Mouse (Mus musculus) forebrain, embryonic 11.5 days (tissue): ENCODE results near the gene Cdh12. TPM values are rescaled to one million over a fixed set of nuclear protein-coding genes. Genes with fewer than 3 reads are reported as not detected.
"Not testable (repeated sequence)": the region's sequence is repeated elsewhere in the genome, so short reads cannot be mapped to it uniquely, and the experiment has no call there.

Experiments used
- ATAC-seq: fragments of 200-750 bp; cut with Nextera tagmentation; replicated peaks from 2 replicates; pipeline ENCODE4 v1.8.0; 2017; ENCODE audit warnings: moderate TSS enrichment; ENCODE audit not compliant: low FRiP score
- DNase-seq: peaks from one replicate; pipeline ENCODE4 v3.0.0-alpha.2; 2017; ENCODE audit warnings: low spot score
- H3K27ac ChIP-seq: fragments of 300-500 bp; sonication (generic); 2 replicates; pipeline ENCODE4 v1.5.1; 2014; ENCODE audit warnings: low read depth, low read length
- H3K27me3 ChIP-seq: fragments of 300-500 bp; sonication (generic); 2 replicates; pipeline ENCODE4 v1.6.1; 2014; ENCODE audit warnings: mild to moderate bottlenecking, low read length, mixed read lengths; ENCODE audit not compliant: control insufficient read depth, insufficient read depth
- H3K36me3 ChIP-seq: fragments of 300-500 bp; sonication (generic); 2 replicates; pipeline ENCODE4 v1.6.1; 2014; ENCODE audit warnings: mild to moderate bottlenecking, low read length, moderate library complexity, mixed read lengths; ENCODE audit not compliant: control insufficient read depth, insufficient read depth
- H3K4me1 ChIP-seq: fragments of 300-500 bp; sonication (generic); replicated peaks from 2 replicates; pipeline ENCODE4 v1.6.1; 2014; ENCODE audit warnings: low read length, mixed read lengths; ENCODE audit not compliant: control insufficient read depth, insufficient read depth
- H3K4me2 ChIP-seq: fragments of 300-500 bp; sonication (generic); 2 replicates; pipeline ENCODE4 v1.6.1; 2014; ENCODE audit warnings: low read depth, mild to moderate bottlenecking, low read length, moderate library complexity, mixed read lengths; ENCODE audit not compliant: severe bottlenecking
- H3K4me3 ChIP-seq: fragments of 300-500 bp; sonication (generic); 2 replicates; pipeline ENCODE4 v1.5.1; 2014; ENCODE audit warnings: low read depth, low read length
- H3K9ac ChIP-seq: fragments of 300-500 bp; sonication (generic); 2 replicates; pipeline ENCODE4 v1.6.1; 2014; ENCODE audit warnings: low read length
- H3K9me3 ChIP-seq: fragments of 300-500 bp; sonication (generic); 2 replicates; pipeline ENCODE4 v1.6.1; 2016; ENCODE audit warnings: low read length, mixed read lengths; ENCODE audit not compliant: control insufficient read depth
- WGBS: fragments of 180-500 bp; shearing (Covaris S2); extraction: QIAGEN DNeasy Blood & Tissue Kit; methylation state at CpG from one replicate; pipeline ENCODE4 v1.1.7; 2014; 5-methylcytosine and 5-hydroxymethylcytosine counted together
- polyA plus RNA-seq: library from polyadenylated mRNA; unstranded; fragments of >200 nt; fragmentation: Nextera tagmentation; extraction: Ambion mirVana; gene quantifications from 2 replicates; pipeline ENCODE4 v1.2.1, GENCODE M21; 2014

The Cdh12 gene
- polyA plus RNA-seq, 1 experiment from 2014 or later = 0.17 TPM

GRCm38 (mm10) chr15:21375871-21376270 is 926.8 kb downstream of the Cdh12 start:
- whole genome bisulfite sequencing = 90% methylated on average over 3 of the region's 3 CpGs
- no peaks in the 10 kb centered on the region for H3K9me3 ChIP-seq
- no peak for ATAC-seq
- no peaks in the 10 kb centered on the region for H3K27me3 ChIP-seq
- H3K4me3 ChIP-seq = no peak overlapping the region
- no peak for DNase-seq
- H3K9ac ChIP-seq = no peak overlapping the region
- H3K36me3 ChIP-seq = no peaks in the 10 kb centered on the region
- H3K4me2 ChIP-seq = no peak overlapping the region
- H3K27ac ChIP-seq = no peak overlapping the region
- H3K4me1 ChIP-seq = no peaks in the 10 kb centered on the region

- not testable (repeated sequence) for H3K4me3 ChIP-seq, ATAC-seq, H3K27ac ChIP-seq, H3K9ac ChIP-seq, DNase-seq, H3K4me2 ChIP-seq, H3K27me3 ChIP-seq, H3K4me1 ChIP-seq, H3K9me3 ChIP-seq, H3K36me3 ChIP-seq
- WGBS = 91% methylated on average over 14 of the region's 14 CpGs
These were observed 942.4 kb downstream of the Cdh12 start for GRCm38 (mm10) chr15:21391442-21391841.

GRCm38 (mm10) chr15:21393080-21393479 is 944.0 kb downstream of the Cdh12 start:
- no peak overlapping the region for H3K27ac ChIP-seq
- no peak overlapping the region for H3K4me2 ChIP-seq
- ATAC-seq = 0 out of 2 replicates have a peak, but pooled peaks have one; percentile 33
- no peak overlapping the region for H3K9ac ChIP-seq
- no peaks in the 10 kb centered on the region for H3K36me3 ChIP-seq
- 16% methylated on average over 3 of the region's 3 CpGs for WGBS
- H3K27me3 ChIP-seq = no peaks in the 10 kb centered on the region
- H3K9me3 ChIP-seq = no peaks in the 10 kb centered on the region
- DNase-seq = no peak
- H3K4me1 ChIP-seq = no peaks in the 10 kb centered on the region
- no peak overlapping the region for H3K4me3 ChIP-seq

GRCm38 (mm10) chr15:21405196-21405595 is 956.1 kb downstream of the Cdh12 start:
- 80% methylated on average over 6 of the region's 6 CpGs for WGBS
- DNase-seq (no peak), ATAC-seq (no peak)
- Histone ChIP-seq H3K27ac (no peak overlapping the region), H3K27me3 (no peaks in the 10 kb centered on the region), H3K4me1 (no peaks in the 10 kb centered on the region), H3K4me3 (no peak overlapping the region), H3K9me3 (no peaks in the 10 kb centered on the region), H3K36me3 (no peaks in the 10 kb centered on the region), H3K4me2 (no peak overlapping the region), H3K9ac (no peak overlapping the region)

GRCm38 (mm10) chr15:21407324-21408044 is 958.4 kb downstream of the Cdh12 start:
- H3K9me3 ChIP-seq = no peaks in the 10 kb centered on the region
- peak; percentile 87 for ATAC-seq
- H3K4me1 ChIP-seq = no peaks in the 10 kb centered on the region
- no peaks in the 10 kb centered on the region for H3K36me3 ChIP-seq
- DNase-seq = no peak
- no peak overlapping the region for H3K9ac ChIP-seq
- H3K27ac ChIP-seq = no peak overlapping the region
- H3K27me3 ChIP-seq = no peaks in the 10 kb centered on the region
- no peak overlapping the region for H3K4me3 ChIP-seq
- WGBS = 58% methylated on average over 2 of the region's 2 CpGs
- no peak overlapping the region for H3K4me2 ChIP-seq

GRCm38 (mm10) chr15:21437347-21437746 is 988.3 kb downstream of the Cdh12 start:
- no peaks in the 10 kb centered on the region for H3K36me3 ChIP-seq
- H3K27me3 ChIP-seq = no peaks in the 10 kb centered on the region
- H3K4me1 ChIP-seq = no peaks in the 10 kb centered on the region
- ATAC-seq (no peak), DNase-seq (no peak)
- 87% methylated on average over 4 of the region's 4 CpGs for WGBS
- no peak overlapping the region for H3K9ac ChIP-seq
- H3K27ac ChIP-seq = no peak overlapping the region
- H3K4me2 ChIP-seq = no peak overlapping the region
- H3K9me3 ChIP-seq = no peaks in the 10 kb centered on the region
- no peak overlapping the region for H3K4me3 ChIP-seq

- ATAC-seq (no peak), DNase-seq (no peak)
- Histone ChIP-seq H3K9ac (no peak overlapping the region), H3K4me3 (no peak overlapping the region), H3K36me3 (no peaks in the 10 kb centered on the region), H3K4me1 (no peaks in the 10 kb centered on the region), H3K27ac (no peak overlapping the region), H3K9me3 (no peaks in the 10 kb centered on the region), H3K4me2 (no peak overlapping the region), H3K27me3 (no peaks in the 10 kb centered on the region)
These were observed 988.9 kb downstream of the Cdh12 start for GRCm38 (mm10) chr15:21437924-21438323.

- Histone ChIP-seq H3K36me3 (no peaks in the 10 kb centered on the region), H3K4me1 (no peaks in the 10 kb centered on the region), H3K4me3 (no peak overlapping the region), H3K4me2 (no peak overlapping the region), H3K27me3 (no peaks in the 10 kb centered on the region), H3K9ac (no peak overlapping the region), H3K9me3 (no peaks in the 10 kb centered on the region), H3K27ac (no peak overlapping the region)
- ATAC-seq (no peak), DNase-seq (no peak)
- WGBS = 78% methylated on average over 2 of the region's 2 CpGs
These were observed 1009.0 kb downstream of the Cdh12 start for GRCm38 (mm10) chr15:21458098-21458497.

GRCm38 (mm10) chr15:21519355-21519869 is 1070.3 kb downstream of the Cdh12 start:
- Histone ChIP-seq H3K27me3 (no peaks in the 10 kb centered on the region), H3K27ac (no peak overlapping the region), H3K36me3 (no peaks in the 10 kb centered on the region), H3K9me3 (no peaks in the 10 kb centered on the region), H3K4me3 (no peak overlapping the region), H3K4me1 (no peaks in the 10 kb centered on the region), H3K4me2 (no peak overlapping the region), H3K9ac (no peak overlapping the region)
- ATAC-seq (no peak), DNase-seq (no peak)
